Mouse (Mus musculus) G1E-ER4 (cell line): ENCODE data around the gene Gm4792. TPM values are rescaled to one million over a fixed set of nuclear protein-coding genes. Genes with fewer than 3 reads are reported as not detected.

ENCODE experiments used
- GATA1 ChIP-seq: IDR thresholded peaks from one replicate; pipeline ENCODE4 v1.8.0; 2012; ENCODE audit warnings: low read length, inconsistent platforms
- polyA plus RNA-seq: library from polyadenylated mRNA; stranded (reverse); fragments of >175 nt; gene quantifications from 2 replicates; pipeline ENCODE4 v1.2.3, GENCODE M21; 2012

Gm4792 gene
- not detected in 2 replicates for polyA plus RNA-seq

GRCm38 (mm10) chr10:94298471-94298870 lies at the start of gene Gm4792:
Gene Gm4792, minus strand, starts transcription at chr10:94298703.
- TF ChIP-seq GATA1, result no peak

DNA sequence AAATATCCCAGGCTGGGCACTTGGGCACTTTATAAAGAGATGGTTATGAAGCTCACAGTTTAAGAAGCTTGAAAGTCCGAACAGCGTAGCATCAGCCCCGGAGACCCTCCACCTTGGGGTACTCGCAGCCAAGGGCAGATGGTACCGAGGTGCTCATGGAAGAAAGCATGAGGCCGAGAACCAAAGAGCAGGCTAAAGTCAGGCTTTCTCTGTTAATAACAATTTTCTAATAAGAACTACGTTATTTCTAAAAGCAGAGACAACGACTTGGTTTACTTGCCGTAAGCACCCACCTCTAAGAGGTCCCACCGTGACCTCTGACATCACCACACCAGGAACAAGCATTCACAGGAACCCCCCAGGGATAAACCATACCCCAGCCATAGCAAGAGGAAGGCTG lies 49.5 kb upstream of the Gm4792 start:
- no peak for TF ChIP-seq GATA1

GRCm38 (mm10) chr10:94347296-94347695 lies 48.8 kb upstream of the Gm4792 start:
- no peak for TF ChIP-seq GATA1

DNA sequence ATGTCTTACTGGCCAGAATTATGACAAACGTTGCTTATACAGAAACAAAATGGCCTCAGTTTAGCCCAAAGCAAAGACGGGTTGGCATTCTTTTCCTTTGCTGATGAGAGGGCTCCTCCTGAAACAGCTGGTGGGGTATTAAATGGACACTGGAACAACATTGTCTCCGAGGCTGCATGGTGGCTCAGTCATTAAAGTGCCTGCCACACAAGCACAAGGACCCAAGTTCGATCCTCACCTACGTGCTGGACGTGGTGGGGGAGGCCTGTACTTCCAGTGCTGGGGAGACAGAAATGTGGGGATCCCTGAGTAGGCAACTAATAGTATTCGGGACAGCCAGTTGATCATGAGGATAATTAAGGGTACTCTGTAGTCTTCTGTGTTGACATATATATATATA lies 48.1 kb upstream of the Gm4792 start:
- TF ChIP-seq GATA1, result no peak

- TF ChIP-seq GATA1, result no peak
Observed at GRCm38 (mm10) chr10:94345509-94346252, 47.2 kb upstream of the Gm4792 start.

DNA sequence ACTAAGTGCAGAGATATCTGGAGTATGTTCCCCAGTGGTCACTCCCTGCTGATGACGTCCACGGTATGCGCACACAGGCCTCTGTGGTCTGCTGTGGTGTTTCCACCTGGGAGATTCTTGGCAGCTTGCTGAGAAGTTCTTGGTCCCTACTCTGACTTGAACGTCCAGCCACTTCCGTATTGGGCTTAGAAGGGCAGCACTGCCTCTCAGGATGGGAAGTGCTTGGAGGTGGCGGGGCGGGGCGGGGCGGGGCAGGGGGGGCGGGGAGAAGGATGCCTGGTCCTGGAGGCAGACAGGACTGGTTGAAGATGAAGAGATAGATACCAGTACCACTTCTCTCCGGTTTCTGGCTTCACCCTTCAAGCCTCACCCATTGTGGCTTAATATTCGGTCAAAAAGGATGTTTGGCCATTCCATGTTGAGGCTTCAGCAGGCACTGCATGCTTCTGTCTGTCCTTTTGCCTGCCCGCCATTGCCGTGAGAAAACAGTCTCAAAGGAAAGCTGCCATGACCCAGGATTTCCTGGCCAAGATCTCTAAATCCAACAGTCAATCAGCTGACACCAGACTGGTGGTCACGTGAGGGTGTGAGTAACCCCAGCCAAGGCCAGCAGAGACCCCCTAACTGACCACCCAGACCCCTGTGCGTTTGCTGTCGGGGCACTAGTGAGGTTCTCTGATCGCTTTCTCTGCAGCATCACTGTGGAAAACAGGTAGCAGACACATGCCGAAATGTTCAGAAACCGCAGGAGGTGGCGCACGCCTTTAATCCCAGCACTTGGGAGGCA lies 46.3 kb upstream of the Gm4792 start:
- TF ChIP-seq GATA1, result no peak

- no peak for TF ChIP-seq GATA1
Observed at GRCm38 (mm10) chr10:94343581-94343980, 45.1 kb upstream of the Gm4792 start.

DNA sequence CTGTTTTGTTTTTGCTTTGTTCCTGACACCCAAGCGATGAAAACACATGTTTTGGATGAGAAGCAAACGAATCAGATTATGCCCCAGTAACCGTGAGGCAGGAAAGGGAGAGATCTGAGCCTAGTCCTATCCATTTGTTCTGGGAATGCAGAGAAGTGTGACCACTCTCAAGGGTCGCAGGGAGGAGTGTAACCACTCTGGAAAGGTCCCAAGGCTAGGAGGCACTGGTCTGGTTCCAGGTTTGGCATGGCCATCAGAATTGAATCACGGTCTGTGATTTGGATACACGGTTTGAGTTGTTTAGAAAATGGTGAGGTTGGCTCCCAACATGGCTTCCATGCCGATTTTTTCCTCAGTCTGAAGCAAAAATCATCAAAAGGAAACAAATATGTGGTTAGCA lies 43.8 kb upstream of the Gm4792 start:
- no peak for TF ChIP-seq GATA1

DNA sequence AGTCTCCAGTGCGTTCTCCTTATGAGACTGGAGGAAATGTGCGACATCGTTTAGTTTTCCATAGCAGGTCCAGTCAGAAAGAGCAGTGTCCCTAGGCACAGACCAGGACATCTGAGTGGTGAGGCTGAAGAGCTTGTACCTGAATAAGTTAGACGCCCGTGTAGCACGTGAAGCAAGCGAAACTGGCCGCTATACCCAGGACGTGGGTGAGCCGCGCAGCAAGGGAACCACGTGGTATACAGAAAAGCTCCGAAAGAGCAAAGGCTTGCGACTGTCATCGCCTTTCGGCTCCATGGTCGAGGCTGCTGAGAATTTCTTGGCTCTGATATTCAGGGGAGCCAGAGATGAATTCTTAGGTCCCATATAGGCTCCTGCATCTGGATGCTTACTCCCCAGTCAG lies 43.0 kb upstream of the Gm4792 start:
- no peak for TF ChIP-seq GATA1

DNA sequence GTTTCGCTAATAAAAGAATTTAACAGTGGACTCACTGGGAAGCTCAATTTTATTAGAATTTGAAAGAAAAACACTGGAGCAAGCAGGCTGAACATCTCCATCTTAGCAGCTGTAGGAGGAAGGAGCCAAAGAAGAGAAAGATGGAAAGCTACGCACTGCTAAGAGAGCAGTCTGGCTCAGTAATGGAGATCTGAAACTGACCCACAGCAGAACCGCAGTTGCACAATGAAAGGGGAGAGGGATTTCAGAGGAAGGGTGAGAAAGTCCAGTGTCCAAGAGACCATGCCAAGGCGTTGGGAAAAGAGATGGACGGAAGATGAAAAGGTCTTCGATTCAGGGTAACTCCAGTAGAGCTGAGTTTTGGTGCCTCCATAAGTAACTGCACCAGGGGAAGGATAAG lies 37.6 kb upstream of the Gm4792 start:
- no peak for TF ChIP-seq GATA1

GRCm38 (mm10) chr10:94335047-94335446 lies 36.5 kb upstream of the Gm4792 start:
- TF ChIP-seq GATA1, result no peak

DNA sequence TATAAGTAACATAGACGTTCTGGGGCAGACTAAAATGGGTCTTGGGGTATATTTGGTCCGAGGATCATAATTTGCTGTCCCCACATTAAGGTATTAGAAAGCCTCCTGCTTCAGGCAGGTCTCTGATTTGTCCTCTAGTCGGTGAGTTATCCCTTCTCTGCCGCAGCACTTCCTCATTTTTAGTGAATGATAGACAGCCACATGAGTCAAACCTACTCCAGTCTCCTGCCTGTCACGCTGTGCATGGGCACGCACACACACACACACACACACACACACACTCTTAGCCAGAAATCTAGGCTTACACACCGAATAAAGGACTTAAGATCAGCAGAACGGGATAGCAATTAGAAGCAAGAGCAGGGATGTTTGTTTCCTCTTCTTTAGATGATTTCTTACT lies 34.8 kb upstream of the Gm4792 start:
- no peak for TF ChIP-seq GATA1

- TF ChIP-seq GATA1, result no peak
Observed at GRCm38 (mm10) chr10:94332358-94333137, 34.0 kb upstream of the Gm4792 start.

DNA sequence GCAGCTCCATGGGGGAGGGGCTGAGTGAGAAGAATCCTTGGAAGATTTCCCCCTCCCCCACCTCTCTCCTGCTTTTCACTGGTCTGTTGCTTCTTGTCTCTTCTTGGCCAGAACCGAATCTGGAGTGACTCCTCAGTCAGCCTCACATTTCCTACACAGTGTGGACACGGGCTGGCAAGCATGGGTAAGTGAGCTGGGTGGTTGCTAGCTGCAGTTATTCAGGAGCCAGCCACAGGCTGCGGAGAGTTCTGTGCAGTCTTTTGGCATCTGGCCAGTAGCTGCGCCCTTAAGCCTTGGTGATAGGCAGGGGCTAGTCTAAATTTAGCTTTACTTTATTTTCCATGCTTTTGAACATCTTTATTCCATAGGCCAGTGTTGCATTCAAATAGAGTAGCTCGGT lies 31.5 kb upstream of the Gm4792 start:
- TF ChIP-seq GATA1, result no peak

DNA sequence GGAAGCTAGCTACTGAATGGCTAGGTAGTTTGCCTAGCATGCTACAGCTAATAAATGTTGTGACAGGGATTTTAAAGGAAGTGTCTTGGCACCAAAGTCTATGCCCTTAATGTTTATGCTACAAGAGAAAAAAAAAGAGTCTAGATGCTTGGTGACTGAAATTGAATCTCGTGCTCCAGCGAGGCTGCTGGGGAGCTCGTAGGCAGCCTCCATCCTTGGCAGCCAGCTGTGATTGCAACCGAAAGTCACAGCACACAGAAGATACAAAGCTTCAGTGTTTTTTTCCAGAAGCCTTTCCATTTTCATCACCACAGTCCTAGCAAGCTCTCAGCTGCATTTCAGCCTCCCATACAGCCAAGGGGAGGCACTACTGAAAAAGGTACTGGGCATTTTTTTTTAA lies 20.1 kb upstream of the Gm4792 start:
- no peak for TF ChIP-seq GATA1

GRCm38 (mm10) chr10:94313146-94313545 lies 14.6 kb upstream of the Gm4792 start:
- no peak for TF ChIP-seq GATA1
